ENCODE assay signal across 16 mouse cellular contexts in genomic region chr10:98697866-98698265, GRCm38 (mm10).
DNase-seq lines count a peak whose midpoint lies in the region.
"Had no signal": no experiment of that assay in that cellular context is flagged by ENCODE, and none has a peak within 500 bp of the region (broad histone marks: within the 10 kb centered on the region; RNA-seq: fewer than 3 reads in every experiment).

No protein-coding gene starts in this region.

- no peaks in the 10 kb centered on the region for H3K27me3 ChIP-seq in heart, embryonic 10.5 days (ENCODE audit: insufficient read depth, poor library complexity, severe bottlenecking)
- H3K27me3 ChIP-seq: embryonic facial prominence, embryonic 12.5 days; forebrain, embryonic 15.5 days; heart, embryonic 12.5 days; hindbrain, embryonic 15.5 days had no signal

- H3K4me3 ChIP-seq in heart, embryonic 10.5 days: no peak overlapping the region
- H3K4me3 ChIP-seq: embryonic facial prominence, embryonic 12.5 days; forebrain, embryonic 15.5 days; heart, adult 2 months; heart, embryonic 12.5 days; hindbrain, embryonic 15.5 days had no signal

- 78% methylated on average over 4 of the region's 4 CpGs for WGBS in heart, embryonic 10.5 days

- no peaks in the 10 kb centered on the region for H3K36me3 ChIP-seq in heart, embryonic 10.5 days
- H3K36me3 ChIP-seq: embryonic facial prominence, embryonic 12.5 days; forebrain, embryonic 15.5 days; heart, embryonic 12.5 days; hindbrain, embryonic 15.5 days had no signal

- no peak overlapping the region for H3K27ac ChIP-seq in heart, embryonic 10.5 days
- H3K27ac ChIP-seq: embryonic facial prominence, embryonic 12.5 days; forebrain, embryonic 15.5 days; heart, adult 2 months; hindbrain, embryonic 15.5 days had no signal

- peaks cover 16% of the 10 kb centered on the region for H3K4me1 ChIP-seq in heart, embryonic 10.5 days
- H3K4me1 ChIP-seq: embryonic facial prominence, embryonic 12.5 days; forebrain, embryonic 15.5 days; hindbrain, embryonic 15.5 days had no signal

- peak; percentile 62 for DNase-seq in brain, adult 2 months (ENCODE audit: low read depth, low spot score)
- DNase-seq in cerebellum, adult 11-12 months: peak; percentile 46
- peak; percentile 67 for DNase-seq in cerebellum, adult 9-10 months
- peak; percentile 58 to 62 for DNase-seq in cerebellum, postnatal 25 days
- DNase-seq in heart, embryonic 10.5 days (ENCODE audit: low spot score): no peak
- DNase-seq in thymus, postnatal 0 days (ENCODE audit: low spot score): no peak
- DNase-seq in adrenal gland, postnatal 4 days (ENCODE audit: low spot score in 2 of 2): no peak
- DNase-seq: adrenal gland, adult 2 months; adrenal gland, postnatal 25 days; gastrocnemius, postnatal 14 days; heart, adult 2 months; kidney, adult 2 months had no signal

- no peaks in the 10 kb centered on the region for H3K9me3 ChIP-seq in heart, embryonic 10.5 days
- H3K9me3 ChIP-seq: embryonic facial prominence, embryonic 12.5 days; forebrain, embryonic 15.5 days; heart, embryonic 12.5 days; hindbrain, embryonic 15.5 days had no signal

Comparison
In these comparisons a context has a peak if more than half of its experiments do, and no peak if none do; other contexts are left out.
1. DNase-seq: peak in brain, adult 2 months (single experiment), cerebellum, adult 11-12 months (single experiment), cerebellum, adult 9-10 months (single experiment) and cerebellum, postnatal 25 days (2 of 2); none in heart, embryonic 10.5 days (single experiment), thymus, postnatal 0 days (single experiment) and adrenal gland, postnatal 4 days (0 of 2).